Mouse (Mus musculus) lung, embryonic 16.5 days (tissue): Measurements from ENCODE around the gene Hspa12a. TPM values are rescaled to one million over a fixed set of nuclear protein-coding genes. Genes with fewer than 3 reads are reported as not detected.

Source experiments
- ATAC-seq: fragments of 200-750 bp; cut with Nextera tagmentation; 2 replicates; pipeline ENCODE4 v1.8.0; 2017; ENCODE audit warnings: low read depth, mild to moderate bottlenecking, moderate library complexity
- H3K27ac ChIP-seq: fragments of 300-500 bp; sonication (generic); 2 replicates; pipeline ENCODE4 v1.5.1; 2014; ENCODE audit warnings: mild to moderate bottlenecking, control low read depth, low read length
- H3K27me3 ChIP-seq: fragments of 300-500 bp; sonication (generic); 2 replicates; pipeline ENCODE4 v1.6.1; 2014; ENCODE audit warnings: low read depth, low read length, mixed read lengths; ENCODE audit not compliant: control insufficient read depth, insufficient read depth
- H3K36me3 ChIP-seq: fragments of 300-500 bp; sonication (generic); 2 replicates; pipeline ENCODE4 v1.6.1; 2014; ENCODE audit warnings: low read length; ENCODE audit not compliant: control insufficient read depth, insufficient read depth
- H3K4me1 ChIP-seq: fragments of 300-500 bp; sonication (generic); replicated peaks from 2 replicates; pipeline ENCODE4 v1.6.1; 2014; ENCODE audit warnings: low read length, mixed read lengths; ENCODE audit not compliant: control insufficient read depth, insufficient read depth
- H3K4me2 ChIP-seq: fragments of 300-500 bp; sonication (generic); 2 replicates; pipeline ENCODE4 v1.6.1; 2014; ENCODE audit warnings: low read depth, low read length, control low read depth
- H3K4me3 ChIP-seq: fragments of 300-500 bp; sonication (generic); 2 replicates; pipeline ENCODE4 v1.5.1; 2014; ENCODE audit warnings: mild to moderate bottlenecking, low read length, control low read depth
- H3K9ac ChIP-seq: fragments of 300-500 bp; sonication (generic); 2 replicates; pipeline ENCODE4 v1.6.1; 2014; ENCODE audit warnings: low read length, control low read depth
- H3K9me3 ChIP-seq: fragments of 300-500 bp; sonication (generic); 2 replicates; pipeline ENCODE4 v1.6.1; 2016; ENCODE audit warnings: low read length; ENCODE audit not compliant: control insufficient read depth
- WGBS: fragments of 180-500 bp; shearing (Covaris S2); extraction: QIAGEN DNeasy Blood & Tissue Kit; methylation state at CpG from one replicate; pipeline ENCODE4 v1.1.7; 2014; 5-methylcytosine and 5-hydroxymethylcytosine counted together
- polyA plus RNA-seq: library from polyadenylated mRNA; unstranded; fragments of >200 nt; fragmentation: Nextera tagmentation; extraction: Ambion mirVana; gene quantifications from 2 replicates; pipeline ENCODE4 v1.2.1, GENCODE M21; 2015

Hspa12a gene
- polyA plus RNA-seq, 1 experiment from 2014 or later: 5.5 TPM

DNA sequence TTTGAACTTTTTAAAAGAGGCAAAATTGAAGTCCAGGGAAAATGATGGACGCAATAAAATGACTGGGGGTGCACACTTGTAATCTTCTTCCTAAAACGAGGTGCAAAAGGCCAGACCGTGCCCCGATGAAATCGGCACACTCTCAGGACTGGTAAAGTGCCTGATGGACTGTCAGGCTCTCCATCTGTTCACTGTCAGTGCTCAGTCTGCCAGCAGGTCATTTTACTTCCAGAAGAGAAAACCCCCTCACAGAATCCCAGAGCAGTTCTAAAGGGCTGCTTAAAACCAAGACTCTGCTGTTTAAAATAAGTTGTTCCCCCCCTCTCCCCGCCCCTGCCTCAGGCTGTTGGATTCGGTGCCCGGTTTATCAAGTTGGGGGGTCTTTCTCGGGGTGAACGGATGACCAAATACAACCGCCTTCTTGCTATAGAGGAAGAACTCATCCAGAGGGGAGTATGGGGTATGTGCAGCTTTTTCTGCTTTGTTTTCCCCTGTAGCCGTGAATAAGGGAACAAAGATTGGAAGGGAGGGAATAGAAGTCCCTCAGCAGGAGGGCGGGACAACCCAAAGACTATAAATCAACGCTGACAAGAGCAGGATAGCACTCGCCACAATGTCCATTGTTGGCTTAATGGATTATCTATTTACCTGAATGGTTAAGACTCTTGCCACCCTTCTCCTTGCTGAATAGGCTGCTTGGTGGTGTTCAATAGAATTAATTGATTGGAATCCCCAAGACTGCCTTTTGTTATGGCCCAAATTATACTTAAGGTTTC, 25.5 kb upstream of the Hspa12a start:
- ATAC-seq: no peak
- WGBS: 19% methylated on average over 15 of the region's 15 CpGs
- no peak overlapping the region for H3K4me2 ChIP-seq
- H3K4me3 ChIP-seq: no peak overlapping the region
- H3K9me3 ChIP-seq: no peaks in the 10 kb centered on the region
- H3K9ac ChIP-seq: no peak overlapping the region
- no peak overlapping the region for H3K27ac ChIP-seq
- H3K27me3 ChIP-seq: peaks cover 9% of the 10 kb centered on the region
- no peaks in the 10 kb centered on the region for H3K4me1 ChIP-seq
- no peaks in the 10 kb centered on the region for H3K36me3 ChIP-seq

DNA sequence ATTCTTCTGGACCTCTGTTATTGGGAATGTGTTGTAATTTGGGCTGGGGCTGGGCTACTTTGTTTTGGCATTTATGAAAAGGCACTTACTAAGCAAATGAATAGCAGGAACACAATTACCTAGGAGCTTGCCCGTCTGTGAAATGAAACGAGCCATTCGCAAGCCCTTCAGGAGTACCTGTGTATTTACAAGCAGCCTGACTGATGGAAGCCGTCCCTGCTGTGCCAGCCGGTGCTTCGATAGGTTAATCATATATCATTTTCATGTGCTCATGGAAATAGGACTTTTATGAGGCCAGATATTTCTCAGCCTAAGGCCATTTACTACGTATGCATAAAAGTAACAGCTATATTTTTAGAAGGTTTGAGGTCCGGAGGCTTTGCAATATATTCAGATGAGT, 19.6 kb upstream of the Hspa12a start:
- 67% methylated on average over 8 of the region's 8 CpGs for WGBS
- Histone ChIP-seq H3K4me2 (no peak overlapping the region), H3K27ac (no peak overlapping the region), H3K36me3 (no peaks in the 10 kb centered on the region), H3K9me3 (no peaks in the 10 kb centered on the region), H3K4me1 (no peaks in the 10 kb centered on the region), H3K4me3 (no peak overlapping the region), H3K9ac (no peak overlapping the region), H3K27me3 (no peaks in the 10 kb centered on the region)
- ATAC-seq: no peak

DNA sequence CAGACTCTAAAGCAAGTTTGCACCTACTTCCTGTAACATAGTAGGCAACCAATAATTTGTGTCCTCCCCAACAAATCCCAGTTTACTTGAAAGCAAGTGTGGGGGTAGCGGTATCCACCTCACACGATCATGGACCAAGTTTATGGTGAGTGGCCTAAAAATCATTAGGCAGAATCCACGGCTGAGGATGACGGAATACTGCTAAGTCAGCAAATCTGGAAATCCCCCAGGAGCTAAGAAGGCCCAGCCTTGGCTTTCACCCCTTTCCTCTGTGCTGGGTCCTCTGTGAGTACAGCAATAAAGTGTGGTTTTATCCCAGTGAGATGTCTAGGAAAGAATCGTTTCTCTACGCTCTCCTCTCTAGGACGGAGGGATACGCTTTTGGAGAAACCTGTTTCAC, 11.3 kb upstream of the Hspa12a start:
- H3K4me2 ChIP-seq: no peak overlapping the region
- H3K27ac ChIP-seq: no peak overlapping the region
- H3K27me3 ChIP-seq: peaks cover 4% of the 10 kb centered on the region; the same call in 1 of the 2 replicates
- no peaks in the 10 kb centered on the region for H3K9me3 ChIP-seq
- H3K9ac ChIP-seq: no peak overlapping the region
- no peak overlapping the region for H3K4me3 ChIP-seq
- no peaks in the 10 kb centered on the region for H3K4me1 ChIP-seq
- 88% methylated on average over 8 of the region's 8 CpGs for WGBS
- no peak for ATAC-seq
- H3K36me3 ChIP-seq: no peaks in the 10 kb centered on the region

DNA sequence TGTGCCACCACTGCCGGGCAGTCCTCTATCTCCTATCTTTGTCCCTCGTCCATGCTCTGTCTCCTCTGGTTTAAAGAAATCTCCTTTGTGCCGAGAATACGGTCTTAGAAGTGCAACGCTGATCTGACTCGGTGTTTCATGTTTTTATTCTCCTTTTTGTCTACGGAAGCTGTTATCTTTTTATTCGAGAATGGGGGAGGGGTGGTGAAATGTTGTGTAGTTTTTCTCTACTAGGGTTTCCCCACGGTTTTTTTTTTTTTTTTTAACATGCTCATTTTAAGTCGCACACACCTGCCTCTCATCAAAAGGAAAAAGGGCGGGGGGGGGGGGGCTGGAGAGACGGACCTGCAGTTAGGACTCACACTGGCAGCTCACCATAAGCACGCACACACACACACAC, 8.8 kb upstream of the Hspa12a start:
- Histone ChIP-seq H3K27ac (no peak overlapping the region), H3K9ac (no peak overlapping the region), H3K4me3 (no peak overlapping the region), H3K27me3 (peaks cover 4% of the 10 kb centered on the region; the same call in 1 of the 2 replicates), H3K36me3 (no peaks in the 10 kb centered on the region), H3K9me3 (no peaks in the 10 kb centered on the region), H3K4me2 (no peak overlapping the region), H3K4me1 (no peaks in the 10 kb centered on the region)
- WGBS: 64% methylated on average over 11 of the region's 13 CpGs
- no peak for ATAC-seq

DNA sequence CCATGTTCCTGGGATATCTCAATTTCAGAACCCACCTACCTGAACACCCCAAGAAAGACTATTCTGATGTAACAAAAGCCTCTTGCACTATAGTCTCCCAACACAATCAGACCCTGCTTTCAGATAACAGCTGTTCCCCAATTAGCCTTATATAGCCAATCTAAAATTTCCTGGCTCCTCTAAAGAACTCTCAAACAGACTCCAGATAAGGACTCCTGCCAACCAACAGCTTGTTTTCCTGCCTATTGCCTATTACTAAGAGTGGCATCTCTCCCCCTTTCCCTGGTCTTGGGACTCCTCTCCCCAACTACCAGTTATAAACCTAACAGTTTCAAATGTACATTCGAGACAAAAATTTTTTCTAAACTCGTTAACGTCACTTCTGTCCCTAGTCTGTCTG, 8.1 kb upstream of the Hspa12a start:
- Histone ChIP-seq H3K9ac (no peak overlapping the region), H3K36me3 (no peaks in the 10 kb centered on the region), H3K9me3 (no peaks in the 10 kb centered on the region), H3K4me3 (no peak overlapping the region), H3K4me2 (no peak overlapping the region), H3K4me1 (no peaks in the 10 kb centered on the region), H3K27ac (no peak overlapping the region), H3K27me3 (peaks cover 4% of the 10 kb centered on the region; the same call in 1 of the 2 replicates)
- no peak for ATAC-seq
- 80% methylated on average over 3 of the region's 3 CpGs for WGBS

DNA sequence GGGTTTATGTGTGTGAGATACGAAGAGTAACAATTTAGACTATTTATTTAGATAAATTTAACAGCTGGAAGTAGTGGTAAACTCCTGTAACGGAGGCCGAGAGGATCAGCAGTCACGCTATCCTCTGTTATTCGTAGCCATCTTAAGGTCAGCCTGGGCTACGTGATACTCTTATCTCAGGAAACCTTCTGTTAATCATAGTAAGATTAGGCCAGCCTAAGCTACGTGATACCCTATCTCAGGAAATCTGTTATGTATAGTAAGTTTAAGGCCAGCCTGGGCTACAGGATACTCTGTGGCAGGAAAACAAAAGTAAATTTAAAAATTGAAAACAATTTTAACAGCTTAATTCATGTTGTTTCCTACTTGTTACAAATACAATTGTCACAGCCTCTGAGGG, 2.5 kb upstream of the Hspa12a start:
- no peak for ATAC-seq
- Histone ChIP-seq H3K27me3 (no peaks in the 10 kb centered on the region), H3K9me3 (no peaks in the 10 kb centered on the region), H3K36me3 (no peaks in the 10 kb centered on the region), H3K4me1 (peaks cover 9% of the 10 kb centered on the region), H3K27ac (no peak overlapping the region), H3K4me2 (no peak overlapping the region), H3K4me3 (no peak overlapping the region), H3K9ac (no peak overlapping the region)
- WGBS: 73% methylated on average over 7 of the region's 7 CpGs

DNA sequence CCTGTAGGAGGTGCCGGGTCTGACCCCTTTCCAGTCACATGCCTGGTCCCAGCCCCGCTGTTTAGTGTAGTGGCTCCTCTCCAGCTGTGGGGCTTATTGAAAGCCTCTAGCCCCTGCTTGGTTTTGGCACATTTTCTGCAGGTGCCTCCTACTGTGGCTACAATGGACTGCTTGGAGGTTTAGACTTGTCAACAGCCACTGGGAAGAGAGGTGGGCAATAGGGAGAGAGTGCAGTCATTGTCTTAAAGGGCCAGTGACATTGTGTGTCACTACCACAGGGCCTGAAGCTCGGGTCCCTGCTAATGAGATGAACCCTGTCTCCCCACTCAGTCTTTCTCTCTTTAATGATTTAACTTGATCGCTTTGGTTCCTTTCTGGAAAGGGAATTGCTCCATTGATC, 10.4 kb downstream of the Hspa12a start:
- Histone ChIP-seq H3K9ac (no peak overlapping the region), H3K27ac (no peak overlapping the region), H3K9me3 (no peaks in the 10 kb centered on the region), H3K4me2 (no peak overlapping the region), H3K4me1 (no peaks in the 10 kb centered on the region), H3K27me3 (peaks cover 3% of the 10 kb centered on the region; the same call in 1 of the 2 replicates), H3K36me3 (no peaks in the 10 kb centered on the region), H3K4me3 (no peak overlapping the region)
- 28% methylated on average over 4 of the region's 4 CpGs for WGBS
- ATAC-seq: no peak

DNA sequence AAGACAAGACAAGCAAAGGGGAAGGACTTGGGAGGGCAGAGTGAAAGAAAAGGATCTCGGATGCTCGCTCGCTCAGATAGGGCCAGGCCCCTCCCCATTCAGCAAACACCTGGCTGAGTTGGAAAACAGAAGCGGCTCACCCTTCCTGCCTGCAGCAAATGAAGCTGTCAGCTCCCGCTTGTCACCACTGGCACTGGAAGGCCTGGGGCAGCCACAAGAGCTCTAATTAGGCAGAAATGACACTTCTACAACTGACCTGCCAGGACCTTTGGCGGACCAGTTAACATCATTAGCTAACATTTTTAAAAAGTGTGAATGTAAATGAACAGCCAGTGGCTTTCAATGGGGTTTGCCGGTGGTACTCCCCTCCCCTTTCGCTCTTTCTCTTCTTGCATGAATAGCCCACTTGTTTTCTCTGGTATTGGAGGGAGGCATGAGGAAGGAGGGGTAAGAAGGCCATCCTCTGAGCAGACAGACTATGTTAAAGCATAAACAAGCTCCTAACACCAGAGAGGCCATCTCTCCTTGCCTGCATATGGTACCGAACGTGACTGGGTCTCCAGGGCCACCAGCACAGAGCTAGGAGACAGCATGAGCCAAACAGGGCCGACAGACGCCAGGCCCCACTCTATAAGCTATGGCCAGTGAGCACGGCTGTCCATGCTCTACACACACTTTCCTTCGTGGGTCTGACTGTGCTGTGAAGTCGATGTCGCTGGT, 12.2 kb downstream of the Hspa12a start:
- no peak overlapping the region for H3K4me3 ChIP-seq
- ATAC-seq: no peak
- peaks cover 3% of the 10 kb centered on the region; the same call in 1 of the 2 replicates for H3K27me3 ChIP-seq
- no peaks in the 10 kb centered on the region for H3K4me1 ChIP-seq
- no peaks in the 10 kb centered on the region for H3K9me3 ChIP-seq
- no peak overlapping the region for H3K4me2 ChIP-seq
- 37% methylated on average over 16 of the region's 16 CpGs for WGBS
- H3K9ac ChIP-seq: no peak overlapping the region
- H3K27ac ChIP-seq: no peak overlapping the region
- no peaks in the 10 kb centered on the region for H3K36me3 ChIP-seq

DNA sequence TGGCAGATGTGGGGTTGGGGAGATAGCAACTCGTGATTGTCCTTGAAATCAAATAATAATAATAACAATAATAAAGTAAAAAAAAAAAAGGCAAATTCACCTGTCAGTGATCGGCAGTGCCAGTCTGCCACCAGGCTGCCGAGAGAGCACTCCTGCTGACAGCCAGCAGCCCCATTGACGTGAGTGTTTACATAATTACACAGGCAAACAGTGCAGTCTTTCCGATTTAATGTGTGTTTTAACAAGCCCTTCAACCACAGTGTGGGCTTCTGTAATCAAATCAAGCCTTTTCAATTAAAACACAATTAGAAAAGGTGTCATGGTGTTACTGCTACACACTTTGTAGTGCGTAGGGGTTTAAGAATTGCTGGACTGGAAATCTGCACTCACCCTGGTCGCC, 24.3 kb downstream of the Hspa12a start:
- Histone ChIP-seq H3K27ac (no peak overlapping the region), H3K36me3 (no peaks in the 10 kb centered on the region), H3K9ac (no peak overlapping the region), H3K27me3 (no peaks in the 10 kb centered on the region; the same call in 1 of the 2 replicates), H3K4me1 (peaks cover 3% of the 10 kb centered on the region; the same call in 1 of the 2 replicates), H3K9me3 (no peaks in the 10 kb centered on the region), H3K4me3 (no peak overlapping the region), H3K4me2 (peak overlapping the region; percentile 41)
- WGBS: 6% methylated on average over 7 of the region's 7 CpGs
- ATAC-seq: no peak
